Mouse (Mus musculus) 3134 (cell line): Measurements from ENCODE around the gene Shprh.
"Not testable (repeated sequence)": the region's sequence is repeated elsewhere in the genome, so short reads cannot be mapped to it uniquely, and the experiment has no call there.

Experiments used
- DNase-seq: peaks from one replicate; pipeline ENCODE4 v3.0.0-alpha.2; 2011; ENCODE audit warnings: low spot score; ENCODE audit not compliant: insufficient read length; ENCODE audit errors: extremely low read depth

Shprh gene

DNA sequence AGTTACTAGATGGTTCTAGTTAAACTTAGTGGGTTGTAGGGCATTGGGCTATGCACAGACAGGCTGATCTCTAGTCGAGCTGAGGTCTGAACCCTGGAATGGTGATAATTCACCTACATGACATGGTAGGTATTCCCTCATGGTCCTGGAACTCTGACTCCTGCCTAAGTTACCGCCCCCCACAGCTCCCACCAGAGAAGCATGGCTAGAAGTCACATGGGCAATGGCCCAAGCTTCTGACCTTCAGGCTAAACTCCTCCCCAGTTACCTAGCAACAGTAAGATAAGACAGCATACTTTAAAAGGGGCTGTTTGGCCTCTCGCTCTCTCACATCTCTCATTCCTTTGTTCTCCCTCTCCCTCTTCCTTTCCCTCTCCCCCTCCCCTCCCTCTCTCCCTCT lies 93.8 kb downstream of the Shprh start:
- DNase-seq: not testable (repeated sequence)

DNA sequence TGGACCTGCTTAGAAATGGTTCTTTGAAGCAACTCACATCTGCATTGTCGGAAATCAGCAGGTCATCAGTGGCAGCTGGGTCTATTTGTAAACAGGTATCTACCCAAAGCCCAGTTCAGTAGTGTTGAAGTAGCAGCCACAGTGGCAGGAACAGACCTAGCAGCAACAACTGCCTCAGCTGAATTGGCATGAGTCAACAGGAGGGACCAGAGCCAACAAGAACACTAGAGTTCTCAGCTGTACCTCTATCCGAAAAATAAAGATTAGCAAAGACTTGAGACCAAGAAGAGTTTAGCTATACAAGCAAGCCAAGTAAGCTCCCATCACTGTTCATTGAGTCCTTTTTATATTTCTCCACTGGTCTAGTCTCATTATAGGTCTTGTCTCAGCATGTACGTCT lies 99.0 kb downstream of the Shprh start:
- DNase-seq: no peak

DNA sequence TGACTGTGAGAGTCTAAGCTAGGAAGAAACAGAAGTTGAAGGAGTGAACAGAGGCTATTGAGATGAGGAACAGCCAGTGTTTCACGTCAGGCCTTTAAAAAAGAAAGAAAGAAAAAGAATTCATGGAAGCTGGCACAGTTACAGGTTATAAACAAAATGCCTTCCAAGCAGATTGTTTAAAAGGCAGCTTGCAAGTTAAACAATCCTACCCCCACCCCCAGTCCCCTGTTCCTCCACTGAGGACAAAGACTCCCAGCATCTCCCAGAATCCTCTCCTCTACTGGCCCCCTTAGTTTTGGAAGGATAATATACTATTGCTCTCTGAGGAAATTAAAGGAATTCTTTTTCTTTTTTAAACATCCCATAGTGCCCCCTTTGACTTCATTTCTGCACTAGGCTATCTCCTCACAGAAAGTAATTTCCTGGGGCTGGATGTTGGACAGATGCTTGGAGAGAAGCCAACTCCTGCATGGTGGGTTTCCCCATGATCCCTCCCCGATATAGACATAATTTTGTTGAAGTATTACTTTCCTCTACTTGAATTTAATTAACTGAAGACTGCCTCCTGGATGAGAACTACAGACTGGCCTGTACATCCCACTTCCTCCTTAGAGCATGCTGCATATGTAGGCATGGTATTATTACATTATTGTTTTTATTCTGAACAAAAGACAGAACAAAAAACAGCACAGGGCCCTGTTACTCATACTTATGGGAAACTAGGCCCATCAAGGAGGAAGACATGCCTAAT lies 101.2 kb downstream of the Shprh start:
- no peak for DNase-seq

DNA sequence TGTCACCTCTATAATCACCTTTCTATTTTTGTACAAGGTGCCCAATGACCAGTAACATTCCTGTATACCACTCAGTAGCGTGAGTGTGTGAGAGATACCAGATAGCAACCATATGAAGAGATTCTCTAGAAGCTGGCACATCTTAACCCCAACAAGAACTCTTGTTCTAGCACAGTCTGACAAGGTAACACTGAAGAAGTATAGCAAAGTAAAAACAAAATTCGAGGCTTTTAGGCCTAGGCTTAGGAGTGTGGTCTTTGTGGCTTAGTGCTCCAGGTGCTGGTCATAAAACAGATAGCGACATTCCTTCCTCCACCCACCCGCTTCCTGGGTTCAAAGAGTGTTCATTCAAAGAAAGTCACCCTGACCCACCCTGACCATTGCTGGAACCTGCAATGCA lies 104.4 kb downstream of the Shprh start:
- DNase-seq: not testable (repeated sequence)

DNA sequence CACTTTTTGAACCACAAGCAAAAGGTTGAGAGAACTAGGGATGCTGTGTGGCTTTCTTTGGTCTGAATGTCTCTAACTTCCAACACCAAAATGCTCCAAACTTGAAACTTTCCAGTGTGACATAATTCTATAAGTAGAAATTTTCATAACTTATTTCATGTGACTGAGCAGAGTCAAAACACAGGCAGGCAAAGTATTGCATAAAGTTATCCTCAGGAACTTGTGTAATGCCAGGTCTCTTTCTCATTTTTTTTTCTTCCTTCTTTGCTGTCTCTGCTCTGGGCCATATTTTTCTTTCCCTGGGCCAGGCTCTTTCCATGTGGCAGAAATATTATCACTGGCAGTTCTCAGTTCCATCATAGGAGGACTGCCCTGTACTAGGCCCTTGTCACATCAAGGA lies 110.9 kb downstream of the Shprh start:
- no peak for DNase-seq

DNA sequence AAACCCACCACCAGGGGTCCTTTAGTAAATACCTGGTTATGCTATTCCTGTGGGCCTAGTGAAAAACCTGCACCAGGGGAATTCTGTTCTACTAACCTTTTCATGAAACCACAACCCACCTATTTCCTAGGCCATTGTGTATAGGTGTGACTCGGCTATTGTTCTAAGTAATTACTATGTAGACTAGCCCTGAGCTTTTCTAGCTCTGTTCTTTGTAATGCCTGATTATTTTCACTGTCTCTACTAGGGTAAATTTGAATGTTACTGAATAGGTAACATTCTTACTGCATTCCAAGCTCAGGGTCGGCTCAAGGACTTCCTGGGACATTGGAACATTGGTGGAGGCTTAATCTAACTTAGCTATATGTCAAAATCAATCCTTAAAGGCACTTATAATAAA lies 113.1 kb downstream of the Shprh start:
- not testable (repeated sequence) for DNase-seq

DNA sequence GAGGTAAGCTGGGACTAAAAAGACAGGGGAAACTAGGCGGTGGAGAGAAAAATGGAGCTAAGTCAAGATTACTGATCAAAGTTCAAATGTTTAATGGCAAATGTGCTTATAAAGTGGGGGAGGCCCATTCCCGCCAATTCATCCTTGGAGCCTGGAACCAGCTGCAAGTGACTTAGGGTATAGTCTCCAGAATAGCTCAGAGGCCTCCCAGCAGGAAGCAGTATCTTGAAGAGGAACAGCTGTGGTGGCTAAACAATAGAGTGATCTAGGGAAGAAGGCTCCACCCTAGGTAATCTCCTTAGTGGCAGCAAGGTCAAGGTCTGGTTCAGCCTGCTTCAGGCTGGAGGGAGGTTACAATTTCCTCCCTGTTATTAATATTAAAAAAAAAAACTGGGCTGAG lies 114.6 kb downstream of the Shprh start:
- DNase-seq: not testable (repeated sequence)
